Mouse (Mus musculus): ENCODE data around the gene Olr1. TPM values are rescaled to one million over a fixed set of nuclear protein-coding genes. Genes with fewer than 3 reads are reported as not detected.
"Not testable (repeated sequence)": the region's sequence is repeated elsewhere in the genome, so short reads cannot be mapped to it uniquely, and the experiment has no call there.

The Olr1 gene
- polyA plus RNA-seq, 1 experiment, result not detected

GRCm38 (mm10) chr6:129512868-129513267, 5.9 kb upstream of the Olr1 start:
- Histone ChIP-seq H3K4me3 (ENCODE audit: low read depth, low read length) (no peak overlapping the region), H3K27me3 (ENCODE audit: control insufficient read depth, insufficient read depth, low read length) (no peaks in the 10 kb centered on the region), H3K36me3 (ENCODE audit: control insufficient read depth, insufficient read depth, low read length) (no peaks in the 10 kb centered on the region), H3K27ac (ENCODE audit: insufficient read depth, low read depth, low read length) (no peak overlapping the region), H3K4me1 (ENCODE audit: control insufficient read depth, insufficient read depth, insufficient read length, low read length) (peaks cover 12% of the 10 kb centered on the region)
- no peak for TF ChIP-seq CTCF (IDR thresholded peaks at IDR 0.05; ENCODE audit: extremely low read depth, insufficient read length, insufficient replicate concordance, low read depth, low read length)
- no peak for TF ChIP-seq POLR2A (IDR thresholded peaks at IDR 0.05; ENCODE audit: low read depth, low read length)
- WGBS, result 14% methylated on average over 8 of the region's 8 CpGs

GRCm38 (mm10) chr6:129512367-129512766, 5.4 kb upstream of the Olr1 start, which contains the start of gene Tmem52b:
Gene Tmem52b (plus strand): TSS chr6:129512555.
- Histone ChIP-seq H3K27ac (ENCODE audit: insufficient read depth, low read depth, low read length) (no peak within 1 kb of the TSS), H3K36me3 (ENCODE audit: control insufficient read depth, insufficient read depth, low read length) (no peaks in the 10 kb centered on the region), H3K27me3 (ENCODE audit: control insufficient read depth, insufficient read depth, low read length) (no peaks in the 10 kb centered on the region), H3K4me3 (ENCODE audit: low read depth, low read length) (no peak within 1 kb of the TSS), H3K4me1 (ENCODE audit: control insufficient read depth, insufficient read depth, insufficient read length, low read length) (peaks cover 12% of the 10 kb centered on the region)
- 32% methylated on average over 3 of the region's 3 CpGs for WGBS
- TF ChIP-seq POLR2A (IDR thresholded peaks at IDR 0.05; ENCODE audit: low read depth, low read length), result no peak
- TF ChIP-seq CTCF (IDR thresholded peaks at IDR 0.05; ENCODE audit: extremely low read depth, insufficient read length, insufficient replicate concordance, low read depth, low read length), result no peak

GRCm38 (mm10) chr6:129510120-129510911, 3.4 kb upstream of the Olr1 start:
- no peak overlapping the region for H3K4me3 ChIP-seq (ENCODE audit: low read depth, low read length)

GRCm38 (mm10) chr6:129503471-129503870, 3.5 kb downstream of the Olr1 start:
- TF ChIP-seq POLR2A (IDR thresholded peaks at IDR 0.05; ENCODE audit: low read depth, low read length) (no peak), CTCF (IDR thresholded peaks at IDR 0.05; ENCODE audit: extremely low read depth, insufficient read length, insufficient replicate concordance, low read depth, low read length) (no peak)
- Histone ChIP-seq H3K4me1 (ENCODE audit: control insufficient read depth, insufficient read depth, insufficient read length, low read length) (no peaks in the 10 kb centered on the region), H3K27me3 (ENCODE audit: control insufficient read depth, insufficient read depth, low read length) (no peaks in the 10 kb centered on the region), H3K4me3 (ENCODE audit: low read depth, low read length) (no peak overlapping the region), H3K36me3 (ENCODE audit: control insufficient read depth, insufficient read depth, low read length) (no peaks in the 10 kb centered on the region), H3K27ac (ENCODE audit: insufficient read depth, low read depth, low read length) (no peak overlapping the region)
- 81% methylated on average over 2 of the region's 2 CpGs for WGBS

More at GRCm38 (mm10) chr6:129510120-129510911, 3.4 kb upstream of the Olr1 start:
- 46% methylated on average over 6 of the region's 6 CpGs for WGBS
- Histone ChIP-seq H3K27me3 (ENCODE audit: control insufficient read depth, insufficient read depth, low read length) (no peaks in the 10 kb centered on the region), H3K36me3 (ENCODE audit: control insufficient read depth, insufficient read depth, low read length) (no peaks in the 10 kb centered on the region), H3K27ac (ENCODE audit: insufficient read depth, low read depth, low read length) (no peak overlapping the region), H3K4me1 (ENCODE audit: control insufficient read depth, insufficient read depth, insufficient read length, low read length) (peaks cover 12% of the 10 kb centered on the region)
- no peak for TF ChIP-seq CTCF (IDR thresholded peaks at IDR 0.05; ENCODE audit: extremely low read depth, insufficient read length, insufficient replicate concordance, low read depth, low read length)
- no peak for TF ChIP-seq POLR2A (IDR thresholded peaks at IDR 0.05; ENCODE audit: low read depth, low read length)

GRCm38 (mm10) chr6:129499516-129499915, 7.4 kb downstream of the Olr1 start:
- H3K27ac ChIP-seq (ENCODE audit: insufficient read depth, low read depth, low read length); H3K36me3 ChIP-seq (ENCODE audit: control insufficient read depth, insufficient read depth, low read length); H3K27me3 ChIP-seq (ENCODE audit: control insufficient read depth, insufficient read depth, low read length); H3K4me3 ChIP-seq (ENCODE audit: low read depth, low read length); H3K4me1 ChIP-seq (ENCODE audit: control insufficient read depth, insufficient read depth, insufficient read length, low read length): not testable (repeated sequence)
- 85% methylated on average over 1 of the region's 1 CpGs for WGBS

GRCm38 (mm10) chr6:129497345-129498218, 9.4 kb downstream of the Olr1 start:
- TF ChIP-seq CTCF (IDR thresholded peaks at IDR 0.05; ENCODE audit: extremely low read depth, insufficient read length, insufficient replicate concordance, low read depth, low read length), result no peak

GRCm38 (mm10) chr6:129494924-129495323, 12.0 kb downstream of the Olr1 start:
- no peak for TF ChIP-seq CTCF (IDR thresholded peaks at IDR 0.05; ENCODE audit: extremely low read depth, insufficient read length, insufficient replicate concordance, low read depth, low read length)
- TF ChIP-seq POLR2A (IDR thresholded peaks at IDR 0.05; ENCODE audit: low read depth, low read length), result no peak
- H3K4me1 ChIP-seq (ENCODE audit: control insufficient read depth, insufficient read depth, insufficient read length, low read length), result no peaks in the 10 kb centered on the region
- H3K4me3 ChIP-seq (ENCODE audit: low read depth, low read length), result no peak overlapping the region
- H3K27me3 ChIP-seq (ENCODE audit: control insufficient read depth, insufficient read depth, low read length), result no peaks in the 10 kb centered on the region
- no peaks in the 10 kb centered on the region for H3K36me3 ChIP-seq (ENCODE audit: control insufficient read depth, insufficient read depth, low read length)
- WGBS, result 75% methylated on average over 4 of the region's 4 CpGs
- no peak overlapping the region for H3K27ac ChIP-seq (ENCODE audit: insufficient read depth, low read depth, low read length)

More at GRCm38 (mm10) chr6:129497345-129498218, 9.4 kb downstream of the Olr1 start:
- 81% methylated on average over 3 of the region's 3 CpGs for WGBS
- no peak overlapping the region for H3K4me3 ChIP-seq (ENCODE audit: low read depth, low read length)
- no peaks in the 10 kb centered on the region for H3K4me1 ChIP-seq (ENCODE audit: control insufficient read depth, insufficient read depth, insufficient read length, low read length)
- H3K36me3 ChIP-seq (ENCODE audit: control insufficient read depth, insufficient read depth, low read length), result no peaks in the 10 kb centered on the region
- H3K27me3 ChIP-seq (ENCODE audit: control insufficient read depth, insufficient read depth, low read length), result no peaks in the 10 kb centered on the region
- no peak overlapping the region for H3K27ac ChIP-seq (ENCODE audit: insufficient read depth, low read depth, low read length)
